Mouse (Mus musculus) midbrain, embryonic 10.5 days (tissue): ENCODE results near the gene Jdp2. TPM values are rescaled to one million over a fixed set of nuclear protein-coding genes. Genes with fewer than 3 reads are reported as not detected.

Source experiments
- DNase-seq: peaks from one replicate; pipeline ENCODE4 v3.0.0-alpha.2; 2017; ENCODE audit warnings: low spot score
- H3K27ac ChIP-seq: fragments of 300-500 bp; sonication (generic); replicated peaks from 2 replicates; pipeline ENCODE4 v1.5.1; 2016; ENCODE audit warnings: mild to moderate bottlenecking
- H3K27me3 ChIP-seq: fragments of 300-500 bp; sonication (generic); 2 replicates; pipeline ENCODE4 v1.6.1; 2016; ENCODE audit warnings: low read depth, mild to moderate bottlenecking; ENCODE audit not compliant: poor library complexity, severe bottlenecking
- H3K36me3 ChIP-seq: fragments of 300-500 bp; sonication (generic); 2 replicates; pipeline ENCODE4 v1.6.1; 2016; ENCODE audit warnings: mild to moderate bottlenecking, moderate library complexity
- H3K4me1 ChIP-seq: fragments of 300-500 bp; sonication (generic); 2 replicates; pipeline ENCODE4 v1.6.1; 2016
- H3K4me3 ChIP-seq: fragments of 300-500 bp; sonication (generic); 2 replicates; pipeline ENCODE4 v1.5.1; 2016; ENCODE audit warnings: mild to moderate bottlenecking, moderate library complexity
- H3K9me3 ChIP-seq: fragments of 300-500 bp; sonication (generic); replicated peaks from 2 replicates; pipeline ENCODE4 v1.6.1; 2016; ENCODE audit warnings: mild to moderate bottlenecking
- WGBS: fragments of 180-500 bp; shearing (Covaris S2); methylation state at CpG from one replicate; pipeline ENCODE4 v1.1.7; 2016; 5-methylcytosine and 5-hydroxymethylcytosine counted together
- polyA plus RNA-seq: library from polyadenylated mRNA; unstranded; fragments of >200 nt; fragmentation: Nextera tagmentation; extraction: Ambion mirVana; gene quantifications from 2 replicates; pipeline ENCODE4 v1.2.1, GENCODE M21; 2016

Jdp2 gene
- polyA plus RNA-seq: 0.49 TPM in 1 of 2 replicates, not detected in the other

- H3K4me3 ChIP-seq: peak within 1 kb of the TSS; percentile 82
- H3K27me3 ChIP-seq: peaks cover 61% of the 10 kb centered on the region
- peaks cover 30% of the 10 kb centered on the region for H3K4me1 ChIP-seq
- no peaks in the 10 kb centered on the region for H3K36me3 ChIP-seq
- no peaks in the 10 kb centered on the region for H3K9me3 ChIP-seq
- peak within 1 kb of the TSS; percentile 89 for H3K27ac ChIP-seq
- DNase-seq: peak; percentile 78
- under 1% methylated on average over 80 of the region's 90 CpGs for WGBS
These were observed at the start of gene Jdp2 for GRCm38 (mm10) chr12:85598611-85599477. TSS of gene Jdp2 (plus strand) at chr12:85599027.

DNA sequence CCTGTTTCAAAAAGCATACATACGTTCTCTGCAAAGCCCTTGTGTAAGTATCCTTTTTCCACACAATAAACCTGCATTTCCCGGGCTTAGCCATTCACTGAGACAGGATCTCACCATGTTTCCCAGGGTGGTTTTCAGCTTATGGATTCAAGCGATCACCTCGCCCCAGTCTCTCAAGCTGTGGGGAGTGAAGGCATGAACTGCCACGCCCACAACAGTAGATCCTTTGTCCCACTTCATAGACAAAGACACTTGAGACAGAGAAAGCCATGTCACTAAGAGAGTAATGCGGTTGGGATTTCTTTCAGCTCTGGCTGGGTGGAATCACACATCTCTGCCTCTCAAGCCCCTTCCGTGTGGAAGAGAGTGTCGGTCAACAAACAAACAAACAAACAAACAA is 49.2 kb upstream of the Jdp2 start:
- no peaks in the 10 kb centered on the region for H3K4me1 ChIP-seq
- H3K9me3 ChIP-seq: no peaks in the 10 kb centered on the region
- no peaks in the 10 kb centered on the region for H3K27me3 ChIP-seq
- H3K36me3 ChIP-seq: no peaks in the 10 kb centered on the region
- no peak for DNase-seq
- H3K4me3 ChIP-seq: no peak overlapping the region
- no peak overlapping the region for H3K27ac ChIP-seq
- WGBS: 84% methylated on average over 8 of the region's 8 CpGs

GRCm38 (mm10) chr12:85550435-85550834 is 48.4 kb upstream of the Jdp2 start:
- Histone ChIP-seq H3K4me3 (no peak overlapping the region), H3K4me1 (no peaks in the 10 kb centered on the region), H3K9me3 (no peaks in the 10 kb centered on the region), H3K36me3 (no peaks in the 10 kb centered on the region), H3K27ac (no peak overlapping the region), H3K27me3 (no peaks in the 10 kb centered on the region)
- WGBS: 88% methylated on average over 4 of the region's 4 CpGs
- DNase-seq: no peak

DNA sequence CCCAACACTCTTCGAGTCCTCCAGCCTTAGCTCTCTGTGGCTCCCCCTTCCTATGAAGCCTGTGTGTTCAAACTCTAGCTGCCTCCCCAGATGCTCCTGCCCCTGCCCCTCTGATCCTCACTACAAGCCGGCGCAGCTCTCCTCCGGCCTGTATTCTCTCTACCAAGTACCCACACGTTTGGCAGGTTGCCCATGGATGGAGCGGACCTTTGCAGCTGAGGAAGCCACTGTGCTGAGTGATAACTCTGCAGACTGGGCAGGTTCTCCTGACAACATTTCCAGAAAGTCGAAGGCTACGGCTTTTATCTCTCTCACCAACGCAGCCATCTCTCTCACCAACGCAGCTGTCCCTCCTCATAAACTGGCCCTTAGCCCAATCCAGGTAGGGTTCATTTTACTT is 39.5 kb upstream of the Jdp2 start:
- Histone ChIP-seq H3K27ac (no peak overlapping the region), H3K27me3 (no peaks in the 10 kb centered on the region), H3K9me3 (no peaks in the 10 kb centered on the region), H3K4me1 (0 out of 2 replicates have a peak, but pooled peaks cover 4% of the 10 kb centered on the region), H3K36me3 (no peaks in the 10 kb centered on the region), H3K4me3 (no peak overlapping the region)
- WGBS: 91% methylated on average over 10 of the region's 10 CpGs
- DNase-seq: no peak

DNA sequence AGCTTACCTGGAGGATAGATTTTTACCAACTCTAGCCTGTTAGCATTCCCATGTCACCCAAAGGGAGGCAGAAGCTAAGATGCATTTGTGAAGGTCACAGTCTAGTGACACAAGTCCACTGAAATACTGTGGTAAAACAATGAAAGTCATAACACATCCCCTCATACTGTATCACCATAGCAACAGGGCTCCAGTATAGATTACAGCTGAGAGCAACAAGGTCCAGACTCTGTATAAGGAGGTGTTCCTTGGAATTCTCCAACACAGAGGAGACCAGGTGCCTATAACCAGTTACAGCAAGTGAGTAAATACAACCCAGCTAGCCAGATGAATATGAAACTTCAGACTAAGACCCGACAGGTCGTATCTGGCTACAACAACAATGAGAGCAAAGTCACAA is 33.4 kb upstream of the Jdp2 start:
- WGBS: 90% methylated on average over 2 of the region's 2 CpGs
- no peaks in the 10 kb centered on the region for H3K9me3 ChIP-seq
- H3K36me3 ChIP-seq: no peaks in the 10 kb centered on the region
- 0 out of 2 replicates have a peak, but pooled peaks cover 4% of the 10 kb centered on the region for H3K4me1 ChIP-seq
- no peak for DNase-seq
- H3K27ac ChIP-seq: no peak overlapping the region
- no peak overlapping the region for H3K4me3 ChIP-seq
- H3K27me3 ChIP-seq: no peaks in the 10 kb centered on the region

- WGBS: 82% methylated on average over 3 of the region's 3 CpGs
- no peaks in the 10 kb centered on the region for H3K27me3 ChIP-seq
- peaks cover 19% of the 10 kb centered on the region for H3K4me1 ChIP-seq
- no peak for DNase-seq
- no peak overlapping the region for H3K4me3 ChIP-seq
- H3K36me3 ChIP-seq: no peaks in the 10 kb centered on the region
- H3K27ac ChIP-seq: no peak overlapping the region
- H3K9me3 ChIP-seq: no peaks in the 10 kb centered on the region
These were observed 30.5 kb upstream of the Jdp2 start for GRCm38 (mm10) chr12:85568298-85568697.

DNA sequence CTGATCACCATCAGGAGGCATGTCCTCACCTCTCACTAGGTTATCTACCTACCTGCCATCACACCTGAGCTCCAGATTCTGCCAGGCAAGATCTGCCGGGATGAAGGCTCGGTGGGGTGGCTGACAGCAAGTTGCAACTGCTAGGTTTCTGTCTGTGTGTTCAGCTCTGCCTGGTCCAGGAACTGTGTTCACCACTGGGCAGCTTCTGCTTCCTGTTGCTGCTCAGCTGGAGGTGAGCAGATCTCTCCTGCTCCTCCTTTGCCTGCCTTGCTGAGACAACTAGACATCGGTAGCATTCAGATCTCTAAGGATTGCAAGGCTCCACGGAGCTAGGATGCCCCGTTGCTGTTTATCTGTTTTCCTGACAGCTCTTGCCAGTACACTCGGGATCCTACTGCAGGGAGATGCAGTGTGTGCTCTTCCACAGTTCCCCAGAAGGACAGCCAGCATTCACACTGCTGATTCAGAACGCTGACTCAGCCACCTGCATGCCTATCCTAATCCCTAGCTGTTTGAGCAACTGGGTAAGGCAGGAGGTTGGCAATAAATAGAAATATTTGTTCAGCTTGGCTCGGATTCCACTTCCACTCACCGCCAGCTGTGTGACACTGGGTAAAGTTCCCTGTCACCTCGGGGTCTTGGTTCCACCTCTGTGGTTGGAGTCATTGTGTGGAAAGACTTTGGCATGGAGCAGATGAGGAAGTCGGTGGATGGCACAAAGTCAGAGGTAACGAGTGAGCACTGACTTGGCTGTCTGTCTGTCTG is 29.3 kb upstream of the Jdp2 start:
- Histone ChIP-seq H3K27me3 (no peaks in the 10 kb centered on the region), H3K4me1 (peaks cover 15% of the 10 kb centered on the region), H3K27ac (no peak overlapping the region), H3K9me3 (no peaks in the 10 kb centered on the region), H3K36me3 (no peaks in the 10 kb centered on the region), H3K4me3 (no peak overlapping the region)
- WGBS: 78% methylated on average over 12 of the region's 12 CpGs
- no peak for DNase-seq

DNA sequence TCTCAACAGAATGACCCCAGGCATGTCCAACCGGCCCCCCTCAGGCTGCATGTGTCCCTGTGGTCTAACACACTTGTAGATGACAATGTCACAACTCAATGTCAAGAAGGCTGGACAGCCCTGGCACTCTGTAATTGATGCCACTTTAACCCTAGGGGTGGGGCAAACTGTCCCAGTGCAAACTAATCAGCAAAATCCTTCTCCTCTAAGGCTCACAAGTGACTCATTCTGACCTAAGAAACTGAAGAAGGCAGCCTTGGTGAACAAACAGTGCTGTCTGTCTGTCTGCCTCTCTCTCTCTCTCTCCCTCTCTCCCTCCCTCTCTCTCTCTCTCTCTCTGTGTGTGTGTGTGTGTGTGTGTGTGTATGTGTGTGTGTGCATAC is 28.7 kb upstream of the Jdp2 start:
- Histone ChIP-seq H3K9me3 (no peaks in the 10 kb centered on the region), H3K4me3 (no peak overlapping the region), H3K4me1 (peaks cover 15% of the 10 kb centered on the region), H3K27me3 (no peaks in the 10 kb centered on the region), H3K36me3 (no peaks in the 10 kb centered on the region), H3K27ac (no peak overlapping the region)
- WGBS: 88% methylated on average over 1 of the region's 1 CpGs
- DNase-seq: no peak

- Histone ChIP-seq H3K27ac (peak overlapping the region; percentile 86), H3K4me3 (no peak overlapping the region), H3K4me1 (peaks cover 15% of the 10 kb centered on the region), H3K36me3 (no peaks in the 10 kb centered on the region), H3K27me3 (no peaks in the 10 kb centered on the region), H3K9me3 (no peaks in the 10 kb centered on the region)
- DNase-seq: no peak
- 87% methylated on average over 11 of the region's 11 CpGs for WGBS
These were observed 27.5 kb upstream of the Jdp2 start for GRCm38 (mm10) chr12:85571312-85571711.

DNA sequence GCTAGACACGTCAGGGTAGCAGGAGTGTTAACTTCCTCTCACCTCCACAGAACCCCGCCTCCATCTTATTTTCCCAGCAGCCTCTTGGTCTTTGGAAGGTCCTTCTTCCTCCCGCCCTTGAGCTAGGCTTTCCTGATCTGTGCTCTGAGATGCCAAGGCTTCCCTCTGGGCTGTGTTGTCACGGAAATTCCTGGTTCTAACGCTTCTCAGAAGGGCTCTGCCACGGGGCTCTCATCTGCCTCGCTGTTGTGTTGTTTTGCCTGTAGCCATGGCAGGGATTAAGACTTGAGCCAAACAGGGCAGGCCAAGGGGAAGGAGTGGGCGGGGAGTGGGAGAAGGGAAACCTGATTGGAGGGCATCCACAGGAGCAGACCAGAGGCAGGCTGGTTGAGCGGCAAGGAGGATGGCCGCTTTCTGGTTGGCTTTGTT is 26.8 kb upstream of the Jdp2 start:
- no peaks in the 10 kb centered on the region for H3K36me3 ChIP-seq
- H3K4me3 ChIP-seq: peak overlapping the region; percentile 49
- no peaks in the 10 kb centered on the region for H3K27me3 ChIP-seq
- peak; percentile 87 for DNase-seq
- H3K9me3 ChIP-seq: no peaks in the 10 kb centered on the region
- 18% methylated on average over 10 of the region's 10 CpGs for WGBS
- H3K4me1 ChIP-seq: peaks cover 15% of the 10 kb centered on the region
- H3K27ac ChIP-seq: peak overlapping the region; percentile 86

DNA sequence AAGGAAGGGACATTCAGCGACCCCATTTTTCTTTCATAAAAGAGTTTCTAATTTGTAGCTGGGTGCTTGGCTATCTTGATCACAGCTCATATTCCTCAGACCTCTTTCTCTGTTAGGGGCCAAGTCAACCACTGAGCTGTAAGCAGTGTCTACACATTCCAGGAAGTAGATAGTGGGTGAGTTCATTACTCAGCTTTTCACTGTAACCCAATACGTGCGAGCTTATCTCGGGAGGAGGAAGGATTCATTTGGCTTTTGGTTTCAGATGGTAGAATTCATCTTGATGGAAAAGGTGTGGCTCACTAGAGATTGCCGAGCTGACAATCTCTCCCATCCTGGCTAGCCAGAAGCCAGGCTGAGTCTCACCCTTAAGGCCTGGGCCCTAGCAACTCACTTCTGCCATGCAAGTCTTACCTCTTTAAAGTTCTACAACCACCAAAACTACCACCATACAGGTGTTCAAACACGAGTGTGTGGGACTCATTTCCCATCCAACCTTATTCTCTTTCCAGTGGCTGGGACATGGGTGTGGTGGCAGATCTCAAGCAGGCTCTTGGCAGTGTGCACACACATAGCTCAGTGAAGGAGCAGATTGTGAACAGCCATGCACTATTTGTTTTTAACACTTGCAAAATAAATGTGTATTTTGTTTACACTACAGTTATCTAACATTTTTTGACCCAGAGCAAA is 23.9 kb upstream of the Jdp2 start:
- Histone ChIP-seq H3K27me3 (no peaks in the 10 kb centered on the region), H3K4me3 (no peak overlapping the region), H3K9me3 (no peaks in the 10 kb centered on the region), H3K4me1 (peaks cover 15% of the 10 kb centered on the region), H3K36me3 (no peaks in the 10 kb centered on the region), H3K27ac (no peak overlapping the region)
- WGBS: 90% methylated on average over 6 of the region's 6 CpGs
- no peak for DNase-seq

DNA sequence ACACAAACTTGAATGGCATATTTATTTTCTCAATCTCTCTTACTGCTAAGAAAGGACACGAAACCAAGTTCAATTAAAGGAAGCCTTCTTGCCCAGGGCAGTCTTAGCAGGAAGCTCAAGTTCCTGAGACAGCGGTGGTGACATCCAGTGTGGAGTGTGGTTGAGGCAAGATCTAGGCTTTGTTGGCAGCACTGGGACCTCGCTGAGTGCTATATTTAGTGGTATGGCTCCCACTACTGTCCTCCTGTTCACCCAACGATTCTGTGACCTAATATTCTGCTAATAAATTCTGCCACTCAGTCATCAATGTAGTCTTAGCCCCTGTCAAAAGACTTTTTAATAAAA is 23.4 kb upstream of the Jdp2 start:
- 89% methylated on average over 4 of the region's 4 CpGs for WGBS

More for the DNA sequence above, 23.4 kb upstream of the Jdp2 start:
- no peaks in the 10 kb centered on the region for H3K9me3 ChIP-seq
- DNase-seq: no peak
- H3K27ac ChIP-seq: no peak overlapping the region
- H3K36me3 ChIP-seq: no peaks in the 10 kb centered on the region
- H3K4me1 ChIP-seq: peaks cover 15% of the 10 kb centered on the region
- H3K4me3 ChIP-seq: no peak overlapping the region
- no peaks in the 10 kb centered on the region for H3K27me3 ChIP-seq
